Mouse (Mus musculus) NIH3T3 (cell line): ENCODE results near the gene Tespa1.
"Not testable (repeated sequence)": the region's sequence is repeated elsewhere in the genome, so short reads cannot be mapped to it uniquely, and the experiment has no call there.

Experiments used
- DNase-seq: peaks from one replicate; pipeline ENCODE4 v3.0.0-alpha.2; 2012; ENCODE audit warnings: low read depth

Tespa1 gene

GRCm38 (mm10) chr10:130322637-130323036 lies at the start of gene Tespa1:
TSS of gene Tespa1 (plus strand) at chr10:130322870.
- DNase-seq, result no peak

DNA sequence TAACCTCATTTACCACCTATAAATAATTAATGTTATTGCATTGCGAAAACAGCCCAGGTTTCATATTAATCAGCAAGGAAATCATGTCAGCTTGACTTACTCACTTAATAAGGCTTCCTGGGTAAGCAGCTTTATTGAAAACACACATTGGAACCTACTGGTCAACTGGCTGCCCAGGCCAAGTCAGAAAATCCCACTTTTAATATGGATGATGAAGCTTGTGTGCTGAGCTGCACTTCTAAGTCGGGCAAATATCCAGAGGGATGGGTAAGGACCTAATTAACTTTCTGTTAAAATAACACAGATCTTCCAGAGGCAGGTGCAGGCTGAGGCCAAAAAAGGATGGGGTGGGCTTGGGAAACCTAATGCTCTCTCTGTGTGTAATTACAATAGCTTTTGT lies 46.9 kb upstream of the Tespa1 start:
- DNase-seq, result no peak

- no peak for DNase-seq
Observed at GRCm38 (mm10) chr10:130276496-130276895, 46.2 kb upstream of the Tespa1 start.

DNA sequence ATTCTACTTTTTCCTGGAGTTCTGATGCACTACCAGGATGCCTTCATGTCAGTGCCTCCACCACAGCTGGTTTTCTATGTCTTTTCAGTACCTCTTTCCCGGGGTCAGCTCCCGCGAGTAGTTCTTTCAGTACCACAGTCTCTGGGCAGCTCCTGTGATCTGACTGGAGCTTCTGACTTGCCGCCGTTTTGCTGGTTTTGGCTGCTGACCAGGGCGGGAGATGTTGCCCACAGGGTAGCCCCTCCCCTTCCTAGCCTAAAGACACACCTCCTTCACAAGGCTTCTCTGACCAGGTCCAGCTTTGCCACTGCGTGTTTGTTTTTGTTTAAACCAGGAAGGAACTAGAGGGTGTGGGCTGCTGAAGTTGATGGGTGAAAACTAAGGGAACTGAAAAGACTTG lies 42.6 kb upstream of the Tespa1 start, which contains the start of gene Neurod4:
Neurod4 (minus strand) TSS at position 175 of the 400 bp plus-strand sequence.
- DNase-seq, result peak; percentile 49

DNA sequence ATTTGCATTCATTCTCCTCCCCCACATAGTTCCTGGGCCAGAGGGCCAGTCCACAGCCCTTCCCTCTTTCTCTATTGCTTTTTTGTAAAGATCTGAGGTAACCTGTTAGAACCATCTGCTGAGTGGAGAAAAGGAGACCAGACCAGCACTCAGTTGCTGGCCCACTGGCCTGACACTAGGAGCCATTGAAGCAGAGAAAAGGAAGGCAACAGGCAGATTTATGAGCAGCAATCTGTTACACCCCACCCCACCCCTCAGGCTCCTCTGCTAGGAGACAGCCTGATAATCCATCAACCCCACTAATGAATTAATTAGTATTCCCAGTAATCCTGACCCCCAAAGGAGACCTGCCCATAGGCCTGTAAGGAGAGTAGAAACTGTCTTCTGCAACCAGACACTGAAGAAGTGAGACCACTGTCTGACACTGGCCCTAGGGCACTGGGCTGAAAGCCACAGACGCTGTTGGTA lies 40.7 kb upstream of the Tespa1 start:
- no peak for DNase-seq

DNA sequence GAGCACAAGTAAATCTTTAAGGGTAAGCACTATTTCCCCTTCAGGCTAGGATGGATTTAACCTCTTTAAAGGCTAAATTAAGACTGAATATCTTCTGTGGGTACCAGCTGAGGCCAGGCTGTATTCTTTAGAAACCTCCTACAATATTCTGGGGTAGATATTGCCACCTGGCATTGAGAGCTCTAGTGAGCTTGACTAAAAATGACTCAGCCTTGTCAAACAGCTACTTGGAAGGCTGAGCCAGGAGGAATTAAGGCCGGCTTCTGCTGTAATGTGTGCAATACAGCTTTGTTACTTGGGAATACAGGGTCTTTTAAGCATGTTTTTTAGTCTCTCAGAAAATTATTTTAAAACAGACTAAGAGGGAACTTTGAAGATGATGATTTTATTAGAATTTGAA lies 35.5 kb upstream of the Tespa1 start:
- no peak for DNase-seq

- no peak for DNase-seq
Observed at GRCm38 (mm10) chr10:130288007-130288406, 34.7 kb upstream of the Tespa1 start.

DNA sequence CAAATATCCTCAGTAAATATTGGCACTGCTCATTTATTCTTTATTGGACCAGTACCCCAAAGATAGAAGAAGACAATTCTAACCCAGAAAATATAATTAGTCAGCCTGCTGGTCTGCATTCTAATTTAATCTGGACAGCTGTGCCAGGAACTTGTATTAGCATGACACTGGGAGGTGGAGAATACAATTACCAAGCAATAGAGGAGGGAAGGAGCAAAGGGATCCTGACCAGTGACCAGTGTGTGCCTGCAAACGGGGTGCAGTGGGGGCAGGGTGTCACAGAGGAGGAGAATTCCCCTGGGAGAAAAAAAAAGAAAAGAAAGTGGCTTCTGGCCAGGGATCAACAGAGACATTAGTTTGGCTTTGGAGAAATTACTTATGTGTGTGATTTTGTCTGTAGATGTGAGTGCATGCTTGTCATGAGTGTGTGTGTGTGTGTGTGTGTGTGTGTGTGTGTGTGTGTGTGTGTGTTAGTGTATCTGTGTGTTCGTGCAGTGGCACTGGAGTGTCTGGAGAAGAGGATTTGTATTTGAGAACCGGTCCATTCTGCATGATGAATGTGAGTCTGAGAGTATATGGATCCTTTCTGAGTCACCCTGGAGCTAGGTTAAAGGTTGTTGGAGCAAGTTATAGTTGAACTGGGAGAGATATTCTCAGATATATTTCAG lies 28.8 kb upstream of the Tespa1 start:
- no peak for DNase-seq

- peak; percentile 70 for DNase-seq
Observed at GRCm38 (mm10) chr10:130298748-130299147, 23.9 kb upstream of the Tespa1 start.

GRCm38 (mm10) chr10:130304138-130304537 lies 18.5 kb upstream of the Tespa1 start:
- DNase-seq, result not testable (repeated sequence)

DNA sequence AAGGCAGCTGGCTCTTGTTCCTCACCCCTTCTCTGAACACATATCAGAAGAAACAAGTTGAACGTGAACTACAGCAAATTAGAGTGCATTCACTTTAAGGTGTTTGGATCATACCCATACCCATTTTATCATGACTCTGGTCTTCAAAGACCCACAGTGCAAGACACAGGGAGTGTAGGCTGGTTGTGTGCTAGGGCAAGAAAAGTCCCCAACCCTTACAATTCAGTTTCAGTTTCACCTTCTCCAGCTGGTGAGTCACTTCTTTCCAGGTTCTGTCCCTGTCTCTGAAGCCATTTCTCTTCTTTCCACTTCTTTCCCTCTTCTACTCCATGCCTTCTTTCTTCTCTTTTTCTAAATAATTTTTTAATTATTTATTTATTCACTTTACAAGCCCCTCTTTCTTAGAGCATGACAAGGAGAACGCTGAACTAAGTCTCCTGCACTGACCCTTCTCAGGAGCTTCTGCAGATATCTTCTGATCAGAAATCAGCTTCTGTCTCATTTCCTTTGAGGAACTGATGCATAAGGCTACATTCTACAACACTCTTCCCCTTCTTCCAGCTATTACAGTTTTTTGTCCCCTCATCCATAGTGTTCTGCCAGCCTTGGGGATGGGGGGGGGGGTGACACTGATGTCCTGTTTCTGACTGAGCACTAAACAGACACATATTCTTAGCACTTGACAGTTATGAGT lies 11.0 kb upstream of the Tespa1 start:
- no peak for DNase-seq

DNA sequence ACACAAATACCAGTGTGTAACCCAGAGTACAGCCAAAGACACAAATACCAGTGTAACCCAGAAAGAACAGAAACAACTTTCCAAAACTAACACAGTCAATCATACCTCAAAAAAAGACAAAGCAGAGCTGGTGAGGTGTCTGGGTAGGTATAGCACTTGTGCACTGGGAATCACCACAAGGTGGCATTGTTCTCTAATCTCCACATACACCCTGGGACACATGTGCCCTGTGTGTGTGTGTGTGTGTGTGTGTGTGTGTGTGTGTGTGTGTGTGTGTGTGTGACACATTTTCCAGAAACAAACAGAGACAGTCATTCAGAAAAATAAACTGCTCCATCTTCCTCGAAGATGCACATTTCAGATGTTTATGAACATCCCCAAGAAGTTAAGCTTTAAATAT lies 9.1 kb upstream of the Tespa1 start:
- DNase-seq, result peak; percentile 11

DNA sequence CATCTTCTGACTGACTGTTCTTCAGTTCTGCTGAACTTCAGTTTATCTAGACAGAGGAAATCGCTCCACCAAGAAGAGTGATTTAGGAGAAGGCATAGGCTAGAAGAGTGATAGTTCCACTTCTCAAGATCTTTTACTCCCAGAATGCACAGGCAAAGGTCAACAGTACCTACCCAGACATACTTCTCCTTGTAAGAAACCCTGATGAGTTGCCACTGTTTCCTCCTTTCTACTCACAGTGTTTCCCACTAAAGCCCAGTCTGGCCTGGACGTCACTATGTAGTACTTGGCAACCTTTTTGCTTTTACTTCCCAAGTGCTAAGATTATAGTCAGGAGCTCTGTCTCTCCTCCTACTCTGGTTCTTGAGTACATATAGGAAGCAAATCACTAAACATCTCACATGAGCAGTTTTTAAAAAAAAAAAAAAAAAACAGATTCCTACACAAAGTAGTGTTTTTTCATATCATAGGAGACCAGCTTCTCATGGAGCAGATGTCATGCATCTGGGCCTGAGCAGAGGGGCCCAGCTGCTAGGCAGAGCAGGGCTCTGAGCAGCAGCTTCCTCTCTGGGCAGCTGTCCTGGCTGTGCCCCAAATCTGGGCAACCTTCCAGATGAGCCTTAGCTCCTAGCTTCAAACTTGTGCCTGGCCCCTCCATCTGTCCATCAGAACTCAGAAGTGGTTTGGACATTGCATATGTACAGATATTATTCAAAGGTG lies 8.4 kb upstream of the Tespa1 start:
- peak; percentile 3 for DNase-seq

DNA sequence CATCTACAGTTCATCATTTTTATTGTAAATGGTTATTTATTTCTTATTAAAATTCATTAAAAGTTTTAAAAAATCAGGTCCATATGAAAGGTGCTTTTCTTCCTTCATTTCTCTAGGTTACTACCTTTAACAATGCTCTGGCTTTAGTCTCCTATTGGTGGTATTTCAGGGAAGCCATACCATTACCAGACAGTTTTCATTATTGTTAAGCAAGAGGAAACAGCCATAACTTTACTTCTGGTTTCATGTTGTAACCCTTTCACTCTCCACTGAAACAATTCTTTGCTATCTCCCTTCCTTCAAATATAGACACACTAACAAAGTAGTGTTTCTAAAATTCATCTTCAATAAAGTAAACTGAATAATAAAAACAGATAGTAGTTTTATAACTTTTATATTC lies 6.8 kb upstream of the Tespa1 start:
- DNase-seq, result no peak

GRCm38 (mm10) chr10:130318720-130319119 lies 4.0 kb upstream of the Tespa1 start:
- no peak for DNase-seq

DNA sequence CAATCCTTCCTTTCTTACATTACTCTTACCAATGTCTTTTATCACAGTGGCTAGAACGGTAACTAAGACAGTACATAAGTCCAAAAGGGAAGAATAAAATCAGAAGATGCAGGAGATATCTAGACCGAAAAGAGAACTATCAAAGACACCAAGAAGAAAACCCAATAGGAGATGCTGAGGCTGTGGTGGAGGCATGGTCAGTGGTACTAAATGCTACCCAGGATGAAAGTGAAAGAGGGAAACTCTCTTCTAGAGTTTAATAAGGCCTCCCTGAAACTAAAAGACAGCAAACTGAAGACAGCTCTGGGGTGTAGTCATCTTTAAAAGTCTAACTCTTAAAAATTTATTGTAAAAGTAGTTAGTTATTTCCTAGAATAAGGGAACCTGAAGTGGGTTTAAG lies 2.0 kb upstream of the Tespa1 start:
- no peak for DNase-seq

DNA sequence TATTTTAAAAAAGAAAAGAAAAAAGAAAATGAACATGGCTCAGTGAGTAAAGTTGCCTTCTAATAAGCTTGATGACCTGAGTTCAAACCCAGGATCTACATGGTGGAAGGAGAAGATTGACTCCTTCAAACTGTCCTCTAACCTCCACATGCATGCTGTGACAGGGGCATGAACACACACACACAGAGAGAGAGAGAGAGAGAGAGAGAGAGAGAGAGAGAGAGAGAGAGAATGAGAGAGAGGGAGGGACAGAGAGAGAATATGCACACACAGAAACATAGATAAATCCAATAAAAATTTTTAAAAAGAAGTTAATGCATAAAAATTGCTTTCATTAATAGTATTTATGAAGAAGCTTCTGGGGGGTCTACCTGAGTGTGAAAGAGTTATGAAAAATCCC lies 608 bp upstream of the Tespa1 start:
- DNase-seq, result no peak

GRCm38 (mm10) chr10:130324243-130324642 lies 1.6 kb downstream of the Tespa1 start:
- DNase-seq, result no peak

GRCm38 (mm10) chr10:130330711-130331110 lies 8.0 kb downstream of the Tespa1 start:
- no peak for DNase-seq

GRCm38 (mm10) chr10:130336385-130336784 lies 13.7 kb downstream of the Tespa1 start:
- DNase-seq, result no peak

DNA sequence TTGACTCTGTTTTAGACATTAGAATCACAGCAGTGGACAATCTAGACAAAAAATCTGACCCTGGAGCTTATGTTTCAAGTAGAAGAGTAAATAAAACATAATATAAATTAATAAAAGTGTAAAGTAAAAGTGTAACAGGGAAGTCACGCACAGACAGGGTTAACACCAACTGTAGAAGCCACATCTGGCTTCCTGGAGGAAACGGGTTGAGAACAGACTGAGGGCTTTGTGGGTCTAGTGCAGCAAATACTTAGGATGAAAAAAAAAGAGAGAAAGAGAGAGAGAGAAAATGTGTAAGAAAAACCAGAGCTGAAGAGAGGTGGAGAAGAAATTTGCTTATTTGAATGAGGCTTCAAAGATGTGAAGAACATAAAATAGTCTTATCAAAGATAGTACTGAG lies 14.9 kb downstream of the Tespa1 start:
- no peak for DNase-seq

DNA sequence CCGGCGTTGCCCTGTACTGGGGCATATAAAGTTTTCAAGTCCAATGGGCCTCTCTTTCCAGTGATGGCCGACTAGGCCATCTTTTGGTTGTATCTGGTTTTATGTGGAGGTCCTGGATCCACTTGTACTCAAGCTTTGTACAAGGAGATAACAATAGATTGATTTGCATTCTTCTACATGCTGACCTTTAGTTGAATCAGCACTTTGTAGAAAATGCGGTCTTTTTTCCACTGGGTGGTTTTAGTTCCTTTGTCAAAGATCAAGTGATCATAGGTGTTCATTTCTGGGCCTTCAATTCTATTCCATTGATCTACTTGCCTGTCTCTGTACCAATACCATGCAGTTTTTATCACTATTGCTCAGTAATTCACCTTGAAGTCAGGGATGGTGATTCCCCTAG lies 17.4 kb downstream of the Tespa1 start:
- DNase-seq, result not testable (repeated sequence)

DNA sequence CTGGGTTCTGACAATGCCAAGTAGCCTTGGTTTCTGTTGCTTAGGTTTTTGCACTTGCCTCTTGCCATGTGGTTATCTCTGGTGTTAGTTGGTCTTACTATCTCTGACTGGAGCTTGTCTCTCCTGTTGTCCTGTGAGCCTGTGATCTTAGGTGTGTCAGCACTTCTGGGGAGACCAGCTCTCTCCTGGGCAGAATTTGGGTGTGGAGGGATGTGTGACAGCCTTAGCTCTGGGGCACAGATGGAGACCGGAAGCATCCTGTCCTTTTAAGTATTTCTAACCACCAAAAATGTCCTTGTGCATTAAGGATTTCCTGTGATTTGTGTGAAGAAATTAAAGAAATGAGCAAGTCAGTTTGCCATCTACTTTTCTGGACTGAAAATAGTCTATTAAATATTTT lies 21.4 kb downstream of the Tespa1 start:
- DNase-seq, result no peak
